Mouse (Mus musculus): ENCODE data around the gene Fam53b. TPM values are rescaled to one million over a fixed set of nuclear protein-coding genes. Genes with fewer than 3 reads are reported as not detected.

Fam53b gene
- polyA plus RNA-seq, 1 experiment from 2014 or later, result 13.6 TPM

DNA sequence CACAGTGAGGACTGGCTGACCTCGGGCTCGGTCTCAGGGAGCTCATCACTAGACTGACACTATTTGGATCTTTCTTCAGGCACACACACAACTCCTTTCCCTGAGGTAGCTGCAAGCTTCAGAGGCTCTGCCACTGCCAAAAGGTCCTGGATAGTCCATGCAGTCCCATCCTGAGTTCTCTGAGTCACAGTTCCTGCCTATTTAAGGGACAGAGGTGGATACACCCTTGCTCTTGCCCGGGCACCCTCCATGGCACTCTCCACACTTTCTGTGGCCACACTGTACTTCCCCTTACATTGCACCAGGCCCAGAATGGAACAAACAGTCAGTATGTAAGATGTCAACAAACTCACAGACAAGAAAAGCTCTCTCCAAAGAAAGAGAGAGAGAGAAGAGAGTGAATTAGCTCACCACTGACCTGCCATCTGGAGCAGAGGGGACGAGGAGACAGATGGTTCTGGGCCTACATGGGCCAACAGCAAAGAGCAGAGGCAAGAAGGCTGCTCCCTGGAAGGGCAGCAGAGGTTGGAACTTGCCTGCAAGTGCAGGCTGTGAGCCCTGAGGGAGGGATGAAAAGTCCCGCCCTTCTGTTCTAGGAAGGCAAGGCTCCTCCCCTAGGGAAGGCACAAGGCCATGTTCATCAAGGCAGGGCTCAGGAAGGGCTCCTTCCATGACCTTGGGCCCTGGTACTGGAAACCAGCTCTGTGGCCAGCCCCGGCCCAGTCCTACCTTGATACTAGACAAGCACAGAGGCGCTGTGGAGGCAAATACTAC is 37.2 kb downstream of the Fam53b start:
- Histone ChIP-seq H3K9me3 (replicated peaks; ENCODE audit: control insufficient read depth, low read length, poor library complexity, severe bottlenecking) (no peaks in the 10 kb centered on the region), H3K4me1 (ENCODE audit: control insufficient read depth, insufficient read depth, low read length) (peaks cover 14% of the 10 kb centered on the region), H3K4me2 (ENCODE audit: low read length) (no peak overlapping the region), H3K36me3 (ENCODE audit: control insufficient read depth, insufficient read depth, low read length) (0 out of 2 replicates have a peak, but pooled peaks cover 2% of the 10 kb centered on the region), H3K9ac (ENCODE audit: low read depth, low read length) (no peak overlapping the region), H3K27ac (ENCODE audit: low read length) (no peak overlapping the region), H3K4me3 (ENCODE audit: low read depth, low read length) (no peak overlapping the region), H3K27me3 (ENCODE audit: control insufficient read depth, insufficient read depth, low read depth, low read length) (no peaks in the 10 kb centered on the region)
- 96% methylated on average over 7 of the region's 7 CpGs for WGBS
- no peak for ATAC-seq

GRCm38 (mm10) chr7:132775922-132776321 is 37.8 kb downstream of the Fam53b start:
- 95% methylated on average over 10 of the region's 10 CpGs for WGBS
- no peaks in the 10 kb centered on the region for H3K9me3 ChIP-seq (replicated peaks; ENCODE audit: control insufficient read depth, low read length, poor library complexity, severe bottlenecking)
- no peak for ATAC-seq

DNA sequence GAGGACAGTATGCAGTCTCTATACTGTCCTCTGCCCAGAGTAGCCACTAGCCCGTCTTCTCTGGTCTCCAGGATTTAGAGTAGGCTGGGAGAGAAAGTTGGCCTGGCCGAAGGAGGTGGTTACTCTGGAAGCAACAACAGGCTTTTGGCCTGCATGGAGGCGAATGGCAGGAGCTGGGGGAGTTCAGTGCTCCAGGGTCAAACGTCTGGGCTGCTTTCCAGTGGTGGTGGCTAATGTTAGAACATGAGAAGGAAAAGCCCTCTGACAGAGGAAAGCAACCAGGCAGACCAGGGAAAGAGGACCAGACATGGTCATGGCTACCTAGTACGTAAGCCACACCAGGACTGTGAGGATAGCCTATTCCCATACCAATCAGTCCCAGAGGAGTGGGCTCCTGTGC is 38.4 kb downstream of the Fam53b start:
- Histone ChIP-seq H3K9me3 (replicated peaks; ENCODE audit: control insufficient read depth, low read length, poor library complexity, severe bottlenecking) (no peaks in the 10 kb centered on the region), H3K4me1 (ENCODE audit: control insufficient read depth, insufficient read depth, low read length) (peaks cover 2% of the 10 kb centered on the region), H3K27me3 (ENCODE audit: control insufficient read depth, insufficient read depth, low read depth, low read length) (no peaks in the 10 kb centered on the region), H3K36me3 (ENCODE audit: control insufficient read depth, insufficient read depth, low read length) (0 out of 2 replicates have a peak, but pooled peaks cover 2% of the 10 kb centered on the region), H3K9ac (ENCODE audit: low read depth, low read length) (no peak overlapping the region), H3K4me2 (ENCODE audit: low read length) (no peak overlapping the region), H3K27ac (ENCODE audit: low read length) (no peak overlapping the region), H3K4me3 (ENCODE audit: low read depth, low read length) (no peak overlapping the region)
- ATAC-seq, result no peak
- 89% methylated on average over 5 of the region's 5 CpGs for WGBS

More at GRCm38 (mm10) chr7:132775922-132776321, 37.8 kb downstream of the Fam53b start:
- Histone ChIP-seq H3K36me3 (ENCODE audit: control insufficient read depth, insufficient read depth, low read length) (0 out of 2 replicates have a peak, but pooled peaks cover 2% of the 10 kb centered on the region), H3K27ac (ENCODE audit: low read length) (no peak overlapping the region), H3K9ac (ENCODE audit: low read depth, low read length) (no peak overlapping the region), H3K4me2 (ENCODE audit: low read length) (no peak overlapping the region), H3K27me3 (ENCODE audit: control insufficient read depth, insufficient read depth, low read depth, low read length) (no peaks in the 10 kb centered on the region), H3K4me1 (ENCODE audit: control insufficient read depth, insufficient read depth, low read length) (peaks cover 8% of the 10 kb centered on the region), H3K4me3 (ENCODE audit: low read depth, low read length) (no peak overlapping the region)

DNA sequence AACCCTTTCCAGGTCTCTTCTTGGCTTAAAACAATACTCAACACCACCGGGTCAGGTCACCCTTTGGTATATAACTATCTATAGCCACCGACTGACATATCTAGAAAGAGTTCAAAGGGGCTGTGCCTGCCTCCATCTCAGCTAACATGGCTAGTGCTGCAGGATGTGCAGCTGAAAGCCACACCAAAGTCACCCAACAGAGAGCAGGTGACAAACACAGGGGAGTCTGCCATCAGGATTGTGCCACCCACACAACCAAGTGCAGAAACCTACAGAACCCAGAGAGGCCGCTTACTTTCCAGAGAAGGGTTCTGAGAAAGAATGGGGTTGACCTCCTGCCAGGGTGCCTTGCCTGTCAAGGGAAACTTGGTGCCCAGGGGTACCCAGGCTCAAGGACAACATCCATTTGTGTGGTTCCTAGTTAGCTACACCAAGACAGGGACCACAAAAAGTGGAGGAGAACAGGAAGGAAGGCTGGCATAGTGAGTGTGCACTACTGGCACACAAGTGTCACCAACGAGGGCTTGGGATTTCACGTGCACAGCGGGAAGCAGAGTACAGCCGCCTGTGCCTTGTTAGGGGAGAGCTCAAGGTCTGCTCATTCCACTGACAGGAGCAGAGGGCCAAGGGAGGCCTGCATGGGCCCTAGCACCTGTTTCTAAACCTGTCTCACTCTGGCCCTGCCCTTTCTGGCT is 40.5 kb downstream of the Fam53b start:
- H3K4me1 ChIP-seq (ENCODE audit: control insufficient read depth, insufficient read depth, low read length), result peaks cover under 1% of the 10 kb centered on the region; the same call in 1 of the 2 replicates
- 0 out of 2 replicates have a peak, but pooled peaks cover 2% of the 10 kb centered on the region for H3K36me3 ChIP-seq (ENCODE audit: control insufficient read depth, insufficient read depth, low read length)
- no peaks in the 10 kb centered on the region for H3K9me3 ChIP-seq (replicated peaks; ENCODE audit: control insufficient read depth, low read length, poor library complexity, severe bottlenecking)
- no peak overlapping the region for H3K9ac ChIP-seq (ENCODE audit: low read depth, low read length)
- no peak overlapping the region for H3K4me2 ChIP-seq (ENCODE audit: low read length)
- no peak overlapping the region for H3K4me3 ChIP-seq (ENCODE audit: low read depth, low read length)
- no peak overlapping the region for H3K27ac ChIP-seq (ENCODE audit: low read length)
- H3K27me3 ChIP-seq (ENCODE audit: control insufficient read depth, insufficient read depth, low read depth, low read length), result no peaks in the 10 kb centered on the region
- 92% methylated on average over 7 of the region's 7 CpGs for WGBS
- ATAC-seq, result no peak

GRCm38 (mm10) chr7:132772440-132772839 is 41.2 kb downstream of the Fam53b start:
- H3K27ac ChIP-seq (ENCODE audit: low read length), result no peak overlapping the region
- H3K4me1 ChIP-seq (ENCODE audit: control insufficient read depth, insufficient read depth, low read length), result peaks cover 7% of the 10 kb centered on the region
- H3K9me3 ChIP-seq (replicated peaks; ENCODE audit: control insufficient read depth, low read length, poor library complexity, severe bottlenecking), result no peaks in the 10 kb centered on the region
- 91% methylated on average over 5 of the region's 5 CpGs for WGBS
- no peak overlapping the region for H3K9ac ChIP-seq (ENCODE audit: low read depth, low read length)
- H3K4me3 ChIP-seq (ENCODE audit: low read depth, low read length), result no peak overlapping the region
- H3K4me2 ChIP-seq (ENCODE audit: low read length), result no peak overlapping the region
- 0 out of 2 replicates have a peak, but pooled peaks cover 2% of the 10 kb centered on the region for H3K36me3 ChIP-seq (ENCODE audit: control insufficient read depth, insufficient read depth, low read length)
- H3K27me3 ChIP-seq (ENCODE audit: control insufficient read depth, insufficient read depth, low read depth, low read length), result no peaks in the 10 kb centered on the region
- no peak for ATAC-seq

GRCm38 (mm10) chr7:132768498-132769344 is 45.0 kb downstream of the Fam53b start:
- no peaks in the 10 kb centered on the region for H3K27me3 ChIP-seq (ENCODE audit: control insufficient read depth, insufficient read depth, low read depth, low read length)
- no peaks in the 10 kb centered on the region for H3K9me3 ChIP-seq (replicated peaks; ENCODE audit: control insufficient read depth, low read length, poor library complexity, severe bottlenecking)
- no peak overlapping the region for H3K9ac ChIP-seq (ENCODE audit: low read depth, low read length)
- WGBS, result 83% methylated on average over 12 of the region's 12 CpGs
- H3K36me3 ChIP-seq (ENCODE audit: control insufficient read depth, insufficient read depth, low read length), result no peaks in the 10 kb centered on the region
- H3K4me2 ChIP-seq (ENCODE audit: low read length), result no peak overlapping the region
- no peak overlapping the region for H3K4me3 ChIP-seq (ENCODE audit: low read depth, low read length)
- no peak overlapping the region; the same call in 1 of the 2 replicates for H3K27ac ChIP-seq (ENCODE audit: low read length)
- H3K4me1 ChIP-seq (ENCODE audit: control insufficient read depth, insufficient read depth, low read length), result peaks cover 24% of the 10 kb centered on the region
- no peak for ATAC-seq

DNA sequence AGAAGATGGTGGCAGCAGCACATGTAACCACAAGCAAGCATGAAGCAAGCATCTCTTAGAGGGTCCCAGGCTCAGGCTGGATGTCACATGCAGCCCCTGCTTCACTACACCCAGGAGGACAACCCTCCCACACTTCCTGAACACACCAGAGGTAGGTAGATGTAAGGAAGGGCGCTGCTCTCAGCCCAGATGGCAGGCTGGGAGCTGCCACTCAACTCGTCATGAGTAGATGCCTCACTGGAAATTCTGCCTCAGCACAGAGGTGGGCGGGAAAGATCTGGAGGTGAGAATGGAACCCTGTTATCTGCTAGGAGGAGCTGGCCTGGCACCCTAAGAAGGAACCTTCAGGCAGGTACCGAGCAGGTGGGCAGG is 45.7 kb downstream of the Fam53b start:
- Histone ChIP-seq H3K27me3 (ENCODE audit: control insufficient read depth, insufficient read depth, low read depth, low read length) (no peaks in the 10 kb centered on the region), H3K27ac (ENCODE audit: low read length) (peak overlapping the region; percentile 66), H3K4me1 (ENCODE audit: control insufficient read depth, insufficient read depth, low read length) (peaks cover 24% of the 10 kb centered on the region)

DNA sequence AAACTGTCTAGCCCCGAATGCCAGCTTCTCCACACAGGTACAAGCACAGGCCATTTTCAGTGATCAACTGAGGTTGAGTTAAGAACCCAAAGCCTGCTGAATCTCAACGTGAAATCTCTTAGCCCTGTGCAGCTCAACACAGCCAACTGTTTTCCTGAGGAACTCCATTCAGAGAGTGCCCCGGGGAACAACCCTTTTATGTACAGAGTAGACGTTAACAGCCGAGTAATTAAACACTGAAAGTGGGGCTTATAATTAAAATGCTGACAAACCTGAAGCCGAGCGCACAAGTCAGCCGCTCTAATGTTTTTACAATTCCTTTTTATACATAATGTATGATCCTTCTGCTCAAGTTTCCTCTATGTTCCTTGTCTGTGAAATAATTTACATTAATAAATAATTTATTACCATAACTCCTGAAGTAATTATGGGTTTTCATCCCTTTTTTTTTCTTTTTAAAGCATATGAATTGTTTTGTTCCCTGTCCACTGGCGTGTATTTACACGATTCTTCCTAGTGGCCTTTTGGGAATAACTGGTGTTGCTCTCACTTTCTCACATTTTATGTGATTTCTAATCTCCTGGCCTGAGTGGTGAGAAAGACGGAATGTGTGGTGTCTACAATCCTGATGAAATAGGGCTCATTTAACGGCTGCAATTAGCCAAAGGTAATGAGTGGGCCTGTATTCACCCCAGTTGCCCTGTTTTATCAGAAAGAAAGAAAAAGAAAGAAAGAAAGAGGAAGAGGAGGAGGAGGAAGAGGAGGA is 46.3 kb downstream of the Fam53b start:
- peaks cover 24% of the 10 kb centered on the region for H3K4me1 ChIP-seq (ENCODE audit: control insufficient read depth, insufficient read depth, low read length)
- WGBS, result 25% methylated on average over 12 of the region's 12 CpGs
- H3K4me2 ChIP-seq (ENCODE audit: low read length), result 0 out of 2 replicates have a peak overlapping the region, but pooled peaks have one; percentile 13
- H3K9ac ChIP-seq (ENCODE audit: low read depth, low read length), result no peak overlapping the region
- H3K27ac ChIP-seq (ENCODE audit: low read length), result peak overlapping the region; percentile 68
- no peaks in the 10 kb centered on the region for H3K27me3 ChIP-seq (ENCODE audit: control insufficient read depth, insufficient read depth, low read depth, low read length)
- ATAC-seq, result peak; percentile 74; the same call in 1 of the 2 replicates
- no peaks in the 10 kb centered on the region for H3K36me3 ChIP-seq (ENCODE audit: control insufficient read depth, insufficient read depth, low read length)
- no peaks in the 10 kb centered on the region for H3K9me3 ChIP-seq (replicated peaks; ENCODE audit: control insufficient read depth, low read length, poor library complexity, severe bottlenecking)
- H3K4me3 ChIP-seq (ENCODE audit: low read depth, low read length), result no peak overlapping the region

More for the DNA sequence above, 45.7 kb downstream of the Fam53b start:
- ATAC-seq, result peak; percentile 27; the same call in 1 of the 2 replicates
- H3K4me2 ChIP-seq (ENCODE audit: low read length), result no peak overlapping the region
- no peak overlapping the region for H3K9ac ChIP-seq (ENCODE audit: low read depth, low read length)
- no peaks in the 10 kb centered on the region for H3K36me3 ChIP-seq (ENCODE audit: control insufficient read depth, insufficient read depth, low read length)
- no peaks in the 10 kb centered on the region for H3K9me3 ChIP-seq (replicated peaks; ENCODE audit: control insufficient read depth, low read length, poor library complexity, severe bottlenecking)
- H3K4me3 ChIP-seq (ENCODE audit: low read depth, low read length), result no peak overlapping the region
- WGBS, result 76% methylated on average over 4 of the region's 4 CpGs

All from midbrain, embryonic 16.5 days (tissue).